Mouse (Mus musculus): ENCODE results near the gene Apool.

The Apool gene

DNA sequence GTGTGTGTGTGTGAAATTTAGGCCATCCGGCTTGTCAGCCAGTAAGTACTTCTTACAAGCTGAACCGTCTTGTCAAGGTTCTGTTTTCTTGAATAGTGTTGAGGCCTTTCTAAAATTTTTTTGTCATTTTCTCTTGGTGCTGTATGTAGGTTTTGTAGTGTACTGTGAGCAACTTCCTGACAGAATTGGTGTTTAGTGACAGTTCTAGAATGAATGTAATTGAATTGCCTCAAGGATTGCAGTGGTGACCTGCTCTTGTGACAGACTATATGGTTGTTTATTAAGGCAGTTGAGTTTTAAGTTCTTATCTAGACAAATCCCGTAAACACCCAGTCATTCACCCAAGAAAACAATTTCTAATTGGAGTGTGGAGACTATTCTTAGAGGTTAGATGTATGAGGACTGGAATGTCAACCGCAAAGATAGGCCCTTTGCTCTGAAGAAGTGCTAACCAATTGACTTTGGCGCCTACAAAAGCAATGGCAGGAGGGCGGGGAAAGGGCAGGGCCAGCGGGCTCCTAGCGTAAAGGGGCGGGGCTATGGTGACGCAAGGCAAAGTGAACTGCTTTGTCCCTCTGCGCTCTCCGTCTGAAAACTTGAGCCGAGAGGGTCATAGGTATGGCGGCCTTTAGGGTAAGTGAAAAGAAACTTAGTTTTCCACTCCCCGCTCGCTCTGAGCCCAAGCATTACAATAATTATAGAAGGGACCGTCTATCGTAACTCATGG lies at the start of gene Apool:
Gene Apool (plus strand): TSS at position 531 of the 727 bp plus-strand sequence.
- peak; percentile 72 to 78 for DNase-seq (ENCODE audit: low spot score in 2 of 2)

DNA sequence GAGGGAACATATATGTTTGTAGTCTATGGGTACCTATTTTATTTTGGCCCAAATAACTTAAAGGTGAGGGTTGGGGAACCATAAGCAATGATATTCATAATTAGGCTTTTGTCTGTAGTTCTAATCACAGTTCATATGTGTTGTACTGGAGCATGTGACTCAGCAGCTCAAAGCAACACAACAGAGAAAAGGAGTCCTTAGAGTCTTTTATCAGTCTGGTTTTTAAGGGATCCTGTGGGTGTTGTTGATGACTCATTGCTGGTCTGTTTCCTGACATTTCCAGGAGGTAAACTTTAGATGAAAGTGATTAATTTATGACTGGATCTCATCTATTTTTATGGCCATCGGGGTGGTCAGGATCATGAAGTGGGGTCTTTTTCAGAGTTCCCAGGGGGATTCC lies 37.6 kb upstream of the Apool start:
- DNase-seq (ENCODE audit: low spot score in 2 of 2), result no peak

DNA sequence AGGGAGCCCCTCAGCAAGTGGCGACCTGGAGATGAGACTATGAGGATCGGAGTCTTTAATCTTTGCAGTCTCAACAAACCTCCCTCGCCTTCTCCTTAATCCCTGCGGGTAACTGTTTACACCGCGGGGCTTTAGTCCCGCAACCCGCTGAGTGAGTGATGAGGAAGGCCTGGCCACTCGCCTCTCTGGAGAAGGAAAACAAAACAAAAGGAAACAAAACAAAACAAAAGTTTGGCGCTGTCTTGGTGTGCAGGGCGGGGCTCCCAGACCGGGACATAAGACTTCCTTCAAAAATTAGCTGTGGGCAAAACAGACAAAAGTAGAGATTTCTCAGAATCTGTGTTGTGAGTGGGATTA lies 375 bp downstream of the Apool start:
- no peak for DNase-seq (ENCODE audit: low spot score in 2 of 2)

DNA sequence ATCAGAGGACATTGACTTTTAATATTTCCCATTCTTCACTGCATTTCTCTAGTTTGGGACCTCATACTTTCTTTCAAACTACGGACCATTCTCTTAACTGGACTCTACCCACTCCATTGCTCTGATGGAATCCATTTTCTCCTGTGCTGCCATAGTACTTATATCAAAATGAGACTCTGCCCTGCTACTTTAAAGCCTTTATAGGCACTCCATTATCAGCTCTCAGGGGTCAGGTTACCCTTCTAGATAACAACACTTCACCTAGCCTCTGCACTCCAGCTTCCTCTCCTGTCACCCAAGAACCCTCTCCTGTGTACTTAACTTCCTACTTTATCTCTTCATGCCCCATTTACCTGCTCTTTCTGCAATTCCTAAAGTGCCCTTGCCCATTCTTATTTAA lies 960 bp downstream of the Apool start:
- DNase-seq (ENCODE audit: low spot score in 2 of 2), result no peak

DNA sequence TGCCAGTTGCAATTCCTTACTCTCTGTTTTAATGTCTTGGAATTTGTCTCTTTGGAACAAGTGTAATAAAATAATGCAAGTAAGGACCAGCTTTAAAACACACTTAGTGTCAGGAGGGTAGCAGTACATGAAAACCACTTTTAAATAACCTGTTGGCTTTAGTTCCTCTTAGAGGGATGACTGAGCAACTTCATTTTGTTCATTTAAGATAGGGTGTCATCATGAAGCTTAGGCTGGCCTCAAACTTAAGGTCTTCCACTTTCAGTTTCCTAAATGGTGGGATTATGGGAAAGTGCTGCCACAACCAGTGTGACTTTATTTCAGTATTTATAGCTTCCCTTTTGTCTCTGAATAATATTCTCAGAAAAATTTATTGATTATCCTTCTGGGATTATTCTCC lies 9.1 kb downstream of the Apool start:
- DNase-seq (ENCODE audit: low spot score in 2 of 2), result no peak

DNA sequence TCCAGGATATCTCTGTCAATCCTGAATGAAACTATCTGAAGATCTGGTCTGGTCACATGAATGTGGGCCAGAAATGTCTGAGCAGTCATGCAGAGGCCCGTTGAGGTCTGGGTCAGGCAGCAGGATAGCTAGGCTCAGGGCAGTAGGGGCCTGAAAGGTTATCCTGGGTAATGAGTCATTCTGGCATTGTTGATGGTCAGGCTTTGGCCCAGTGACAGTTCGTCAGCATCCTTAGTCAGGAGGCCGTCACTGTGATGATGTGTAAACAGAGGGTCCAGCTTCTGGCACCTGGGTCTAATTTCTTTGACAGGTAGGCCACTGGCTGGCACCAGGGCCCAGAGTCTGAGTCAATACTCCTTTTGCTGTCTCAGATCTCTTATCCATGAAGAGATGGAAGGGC lies 28.4 kb downstream of the Apool start:
- DNase-seq (ENCODE audit: low spot score in 2 of 2), result no peak

DNA sequence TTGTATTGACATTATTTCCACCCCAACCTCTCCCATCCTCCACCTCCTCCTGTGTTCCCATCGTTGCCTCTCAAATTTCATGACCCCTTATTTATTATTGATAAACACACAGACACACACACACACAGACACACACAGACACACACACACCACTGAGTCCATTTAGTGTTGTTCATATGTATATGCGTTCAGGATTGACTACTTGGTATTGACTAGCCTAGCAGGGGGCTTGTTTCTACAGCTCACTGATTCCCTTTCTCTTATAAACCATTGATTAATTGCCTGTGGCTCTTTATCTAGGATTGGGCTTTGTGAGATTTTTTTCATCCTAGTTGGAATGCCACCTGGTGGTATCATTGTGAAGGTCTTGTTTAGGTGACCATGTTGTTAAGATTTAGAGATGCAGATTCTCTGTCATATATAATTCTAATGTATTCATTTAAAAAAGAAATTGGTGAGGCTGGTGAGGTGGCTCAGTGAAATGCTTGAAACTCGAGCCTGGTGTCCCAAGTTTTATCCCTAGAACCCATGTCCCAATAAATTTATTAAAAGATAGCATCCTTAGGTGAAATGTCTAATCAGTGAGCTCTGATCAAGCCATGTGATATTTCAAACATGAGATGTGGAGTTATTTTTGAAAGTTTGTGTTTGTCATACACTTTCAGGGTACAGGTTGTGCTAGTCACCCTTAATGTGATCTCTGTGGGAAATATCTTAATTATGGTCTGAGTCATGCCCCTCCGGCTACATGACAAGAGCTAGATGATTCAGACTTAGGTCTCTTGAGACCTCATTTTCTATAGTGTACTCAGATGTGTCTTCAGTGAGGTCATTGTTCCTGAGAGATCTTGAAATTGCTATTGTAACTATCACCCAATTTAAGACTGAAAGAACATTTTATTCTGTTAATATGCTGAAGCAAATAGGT lies 36.6 kb downstream of the Apool start:
- no peak for DNase-seq (ENCODE audit: low spot score in 2 of 2)

DNA sequence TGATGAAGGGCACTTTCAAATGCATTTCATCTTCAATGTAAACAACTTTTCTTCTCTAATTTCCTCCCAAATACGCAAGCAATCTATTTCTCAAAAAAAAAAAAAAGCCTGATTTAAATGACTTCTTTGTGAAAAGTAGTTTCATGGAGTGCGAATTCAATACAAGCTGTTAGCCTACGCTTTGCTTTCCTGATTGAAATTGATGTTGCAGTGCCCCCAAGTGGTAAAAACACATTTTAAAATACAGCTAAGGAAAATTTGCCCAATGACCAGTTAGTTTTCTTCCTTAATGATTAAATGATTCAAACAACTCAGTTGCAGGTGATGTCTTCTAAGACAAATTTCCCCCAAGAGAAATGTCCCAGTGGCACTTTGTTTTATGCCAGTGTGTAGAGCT lies 37.3 kb downstream of the Apool start:
- peak in 1 of 2 experiments; percentile 9 for DNase-seq (ENCODE audit: low spot score in 2 of 2)

DNA sequence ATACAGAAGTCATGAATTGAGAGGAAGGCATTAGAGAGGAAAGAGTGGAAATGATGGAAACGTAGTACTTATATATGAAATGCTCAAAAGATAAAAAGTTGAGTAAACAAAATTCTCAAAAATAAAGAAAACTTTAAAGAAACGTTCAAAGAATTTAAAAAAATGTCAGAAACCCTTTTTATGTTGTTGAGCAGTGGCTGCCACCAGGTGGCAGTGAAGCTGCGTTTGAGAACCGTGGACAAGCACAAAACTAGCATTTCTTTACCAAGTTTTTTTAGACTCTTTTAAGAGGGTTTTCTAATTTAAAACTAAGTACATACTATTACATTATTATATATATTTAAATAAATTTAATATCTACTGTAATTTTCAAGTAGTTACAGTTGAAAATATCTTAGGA lies 57.3 kb downstream of the Apool start:
- peak in 1 of 2 experiments; percentile 5 for DNase-seq (ENCODE audit: low spot score in 2 of 2)

DNA sequence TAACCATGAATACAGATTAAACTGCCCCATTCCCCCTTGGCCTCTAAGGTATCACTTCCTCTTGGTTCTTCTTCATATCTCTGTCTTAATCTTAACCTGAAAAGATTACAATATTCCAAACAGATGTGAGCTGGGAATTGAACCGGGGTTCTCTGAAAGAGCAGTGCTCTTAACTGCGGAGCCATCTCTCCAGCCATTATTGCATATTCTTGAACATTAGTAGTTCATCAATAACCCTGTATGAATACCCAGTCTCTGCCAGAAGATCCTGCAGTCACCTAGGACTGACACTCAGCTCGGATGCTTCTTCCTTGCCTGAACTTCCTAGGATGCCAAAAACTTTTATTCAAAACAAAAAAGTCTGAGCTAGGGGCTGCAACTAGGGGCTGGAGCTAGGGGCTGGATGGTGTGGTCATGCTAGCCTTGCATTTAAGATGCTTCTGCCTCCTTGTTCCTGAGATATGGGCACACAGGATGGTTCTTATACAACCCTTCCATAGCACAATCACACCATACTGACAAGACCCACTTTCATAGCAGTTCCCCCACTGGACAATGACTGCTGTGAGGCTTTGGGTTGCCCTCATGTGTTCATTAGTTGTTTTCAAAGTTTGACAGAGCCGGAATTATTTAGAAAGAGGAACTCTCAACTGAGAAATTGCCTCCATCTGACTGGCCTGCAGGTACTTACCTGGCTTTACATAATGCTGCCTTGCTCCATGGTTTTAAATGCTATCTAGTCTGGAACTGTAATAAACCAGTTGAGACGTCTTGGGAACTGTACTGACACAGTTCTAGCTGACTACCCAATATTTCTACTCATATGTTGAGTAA lies 59.7 kb downstream of the Apool start:
- peak; percentile 2 to 13 for DNase-seq (ENCODE audit: low spot score in 2 of 2)

DNA sequence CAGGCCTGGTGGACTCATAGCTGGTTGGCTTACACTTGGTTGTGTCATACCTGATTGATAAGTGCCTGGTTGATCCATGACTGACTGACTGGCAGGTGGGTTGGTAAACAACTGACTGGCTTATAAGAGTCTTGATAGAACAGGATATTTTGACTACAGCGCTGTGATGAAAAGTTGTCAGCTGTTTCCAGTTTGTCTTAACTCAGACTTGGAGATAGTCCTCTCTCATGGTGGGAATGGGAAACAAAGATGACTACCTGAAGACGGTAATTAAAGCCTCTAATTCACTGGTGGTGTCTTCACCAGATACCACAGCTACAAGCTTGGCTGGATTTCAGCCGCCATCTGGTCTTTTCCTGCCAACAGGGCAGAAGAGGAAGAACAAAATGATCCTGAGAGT lies 95.5 kb downstream of the Apool start, which contains the start of gene Satl1:
Gene Satl1 (minus strand): TSS at position 101 of the 400 bp plus-strand sequence.
- DNase-seq (ENCODE audit: low spot score in 2 of 2), result no peak

DNA sequence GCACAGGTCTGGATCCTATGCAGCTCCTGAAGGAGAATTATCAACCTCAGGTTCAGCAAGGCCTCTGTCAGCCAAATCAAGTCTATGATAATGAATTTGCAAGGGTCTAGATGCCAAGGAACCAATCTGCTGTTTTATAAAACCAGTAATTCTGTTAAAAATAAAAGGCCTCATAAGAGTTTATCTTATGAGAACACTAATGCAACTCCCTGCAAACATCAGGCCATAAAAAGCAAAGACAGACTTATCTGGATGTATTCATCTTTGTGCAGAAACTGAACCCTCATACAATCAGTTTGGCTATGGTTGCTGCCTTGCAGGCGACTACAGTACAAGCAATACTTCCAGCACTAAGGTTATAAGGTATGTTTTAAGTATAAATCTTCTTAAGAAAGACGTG lies 101.2 kb downstream of the Apool start:
- DNase-seq (ENCODE audit: low spot score in 2 of 2), result no peak
